Mouse (Mus musculus): ENCODE data around the gene Arhgap29.

Gene Arhgap29

GRCm38 (mm10) chr3:122049158-122049557, 96.8 kb downstream of the Arhgap29 start:
- in situ Hi-C loops (cut with MboI; ENCODE audit: unreplicated experiment in 2 of 2), result no loop called here

DNA sequence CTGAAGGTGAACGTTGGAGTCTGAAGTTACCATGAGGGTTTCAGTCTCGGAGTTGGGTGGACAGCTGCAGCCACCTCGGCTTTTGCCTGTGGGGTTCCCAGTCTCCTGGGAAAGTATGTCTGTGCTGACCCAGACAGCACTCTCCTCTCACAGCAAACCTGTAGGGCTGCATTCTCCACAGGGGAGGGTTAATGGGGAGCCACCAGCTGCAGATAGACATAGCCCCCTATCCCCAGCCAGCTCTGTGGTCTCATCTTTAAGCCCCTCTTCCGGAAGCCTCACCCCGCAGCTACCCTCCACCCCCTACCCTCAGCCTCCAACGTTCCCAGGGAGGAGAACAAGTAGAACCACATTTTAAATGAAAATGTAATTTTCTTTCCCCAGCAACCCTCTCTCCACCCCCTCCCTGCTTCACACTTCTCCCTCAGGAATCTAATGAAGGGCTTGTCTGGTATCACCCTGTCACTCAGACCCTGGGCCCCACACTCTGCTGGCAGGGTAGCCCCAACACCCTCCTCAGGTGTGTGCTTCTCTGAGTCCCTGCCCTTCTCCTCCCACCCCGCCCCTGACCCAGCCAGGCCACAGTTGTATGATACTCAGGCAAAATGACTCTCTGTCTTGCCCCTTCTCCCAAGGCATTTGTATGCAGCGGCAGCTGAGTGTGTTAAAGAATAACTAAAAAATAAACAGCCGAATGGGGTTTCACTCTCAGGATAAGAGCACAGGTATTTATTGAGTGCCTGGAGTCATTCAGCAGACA, 106.3 kb downstream of the Arhgap29 start:
- in situ Hi-C loops (cut with MboI; ENCODE audit: unreplicated experiment in 2 of 2), result no loop called here

DNA sequence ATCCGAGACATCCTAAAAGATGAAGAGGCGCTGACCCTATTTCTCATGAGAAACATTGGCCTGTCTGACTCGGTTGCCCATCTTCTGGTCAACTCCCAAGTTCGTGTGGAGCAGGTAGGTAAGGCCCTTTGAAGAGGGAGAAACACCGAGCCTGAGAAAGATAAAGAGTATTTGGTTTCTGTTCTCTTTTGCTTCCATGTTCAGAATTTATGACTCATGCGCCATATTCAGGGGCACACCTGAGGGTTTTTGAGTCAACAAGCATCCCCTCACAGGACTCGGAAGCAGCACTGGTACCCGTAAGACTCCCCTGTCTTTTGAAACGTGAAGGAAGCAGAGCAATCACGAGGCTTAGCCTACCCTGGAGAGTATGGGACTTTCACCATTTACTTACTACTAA, 110.2 kb downstream of the Arhgap29 start:
- in situ Hi-C loops (cut with MboI; ENCODE audit: unreplicated experiment in 2 of 2), result no loop called here

- in situ Hi-C loops (cut with MboI; ENCODE audit: unreplicated experiment in 2 of 2), result no loop called here
Observed at GRCm38 (mm10) chr3:122064556-122065410, 112.4 kb downstream of the Arhgap29 start.

All from v-Abl transformed pro-B cells (cell line).